Mouse (Mus musculus) adrenal gland, adult 2 months (tissue): ENCODE measurements at regions not wholly inside any gene's neighbourhood (a gene's known extent, or its start where the extent isn't known, plus 50 kb on each side); places are given as distances from the start of the nearest gene placed in this dataset.
A peak's percentile ranks its signal among the peaks of the same experiment; 100 is the strongest.

Source experiments
- DNase-seq: peaks from one replicate; pipeline ENCODE4 v3.0.0; 2021

GRCm38 (mm10) chr6:66236368-66236767 lies 284.0 kb downstream of the 4930544G11Rik start:
- no peak for DNase-seq

GRCm38 (mm10) chr6:66255378-66255777 lies 279.8 kb upstream of the Mad2l1 start:
- no peak for DNase-seq

- DNase-seq: no peak
Observed at GRCm38 (mm10) chr6:66263429-66263828, 271.8 kb upstream of the Mad2l1 start.

GRCm38 (mm10) chr6:66263918-66264317 lies 271.3 kb upstream of the Mad2l1 start:
- no peak for DNase-seq

- no peak for DNase-seq
Observed at GRCm38 (mm10) chr6:66268427-66268826, 266.8 kb upstream of the Mad2l1 start.

- DNase-seq: no peak
Observed at GRCm38 (mm10) chr6:66271414-66272206, 263.6 kb upstream of the Mad2l1 start.

- no peak for DNase-seq
Observed at GRCm38 (mm10) chr6:66272216-66272615, 263.0 kb upstream of the Mad2l1 start.

- no peak for DNase-seq
Observed at GRCm38 (mm10) chr6:66274737-66275136, 260.5 kb upstream of the Mad2l1 start.

GRCm38 (mm10) chr6:66280701-66281100 lies 254.5 kb upstream of the Mad2l1 start:
- DNase-seq: no peak

- DNase-seq: no peak
Observed at GRCm38 (mm10) chr6:66282566-66283115, 252.5 kb upstream of the Mad2l1 start.

GRCm38 (mm10) chr6:66283521-66283920 lies 251.7 kb upstream of the Mad2l1 start:
- no peak for DNase-seq

- no peak for DNase-seq
Observed at GRCm38 (mm10) chr6:66287607-66288006, 247.6 kb upstream of the Mad2l1 start.

GRCm38 (mm10) chr6:66289196-66289595 lies 246.0 kb upstream of the Mad2l1 start:
- DNase-seq: no peak

- DNase-seq: no peak
Observed at GRCm38 (mm10) chr6:66291576-66291975, 243.6 kb upstream of the Mad2l1 start.

- DNase-seq: no peak
Observed at GRCm38 (mm10) chr6:66298056-66298455, 237.1 kb upstream of the Mad2l1 start.

GRCm38 (mm10) chr6:66300189-66300588 lies 235.0 kb upstream of the Mad2l1 start:
- DNase-seq: no peak

- DNase-seq: no peak
Observed at GRCm38 (mm10) chr6:66344848-66345247, 190.3 kb upstream of the Mad2l1 start.

GRCm38 (mm10) chr6:66347356-66347755 lies 187.8 kb upstream of the Mad2l1 start:
- DNase-seq: no peak

GRCm38 (mm10) chr6:66361130-66361529 lies 174.1 kb upstream of the Mad2l1 start:
- no peak for DNase-seq

- peak; percentile 13 for DNase-seq
Observed at GRCm38 (mm10) chr6:66367263-66367662, 167.9 kb upstream of the Mad2l1 start.

GRCm38 (mm10) chr6:66381279-66381934 lies 153.8 kb upstream of the Mad2l1 start:
- DNase-seq: no peak

GRCm38 (mm10) chr6:66382347-66383010 lies 152.7 kb upstream of the Mad2l1 start:
- DNase-seq: no peak

GRCm38 (mm10) chr6:66395147-66395546 lies 140.0 kb upstream of the Mad2l1 start:
- no peak for DNase-seq
